Mouse (Mus musculus): ENCODE results near the gene Ugt2b37.
"Not testable (repeated sequence)": the region's sequence is repeated elsewhere in the genome, so short reads cannot be mapped to it uniquely, and the experiment has no call there.

The Ugt2b37 gene

DNA sequence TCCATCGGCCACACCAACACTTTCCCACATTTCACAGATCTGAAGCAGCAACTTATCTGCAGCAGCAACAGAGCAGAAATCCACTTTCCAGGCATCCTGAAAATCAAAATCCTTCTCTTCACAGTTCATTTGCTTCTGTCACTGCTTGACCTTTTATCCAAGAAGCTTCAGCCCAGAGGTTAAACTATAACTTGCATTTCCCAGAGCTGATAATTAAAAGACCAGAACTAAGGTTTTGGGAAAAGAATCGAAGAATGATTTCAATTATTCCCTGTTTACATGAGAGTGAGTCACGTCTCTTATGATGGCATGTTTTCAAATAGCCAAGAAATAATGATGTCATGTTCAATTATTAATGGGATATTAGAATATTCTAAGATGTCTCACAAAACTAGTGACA is at the start of gene Ugt2b37:
TSS of gene Ugt2b37 (minus strand) at position 129 of the 400 bp plus-strand sequence.
- not testable (repeated sequence) for DNase-seq

- not testable (repeated sequence) for DNase-seq
These were observed 31.6 kb upstream of the Ugt2b37 start for GRCm38 (mm10) chr5:87286180-87286579.

- not testable (repeated sequence) for DNase-seq
These were observed 21.4 kb upstream of the Ugt2b37 start for GRCm38 (mm10) chr5:87275986-87276385.

DNA sequence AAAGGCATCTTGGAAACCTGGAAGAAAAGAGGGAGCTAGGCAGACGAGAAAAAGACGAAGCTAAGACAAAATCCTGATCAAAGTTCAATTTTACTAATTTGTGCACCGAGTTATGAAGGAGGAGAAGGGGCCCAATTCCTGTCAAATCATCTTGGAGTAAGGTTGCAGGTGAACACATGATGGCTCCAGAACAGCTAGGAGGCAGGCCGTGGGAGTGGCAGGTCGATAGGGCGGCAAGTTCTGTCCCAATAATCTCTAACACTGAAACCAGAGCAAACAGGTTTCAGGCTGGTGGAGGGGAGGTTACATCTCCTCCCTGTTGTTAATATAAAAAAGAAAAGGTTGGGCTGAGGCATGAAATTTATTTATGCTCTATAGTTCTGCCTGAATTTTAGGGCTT is 21.0 kb upstream of the Ugt2b37 start:
- no peak for DNase-seq

- DNase-seq, result no peak
These were observed 1.2 kb upstream of the Ugt2b37 start for GRCm38 (mm10) chr5:87255831-87256230.

DNA sequence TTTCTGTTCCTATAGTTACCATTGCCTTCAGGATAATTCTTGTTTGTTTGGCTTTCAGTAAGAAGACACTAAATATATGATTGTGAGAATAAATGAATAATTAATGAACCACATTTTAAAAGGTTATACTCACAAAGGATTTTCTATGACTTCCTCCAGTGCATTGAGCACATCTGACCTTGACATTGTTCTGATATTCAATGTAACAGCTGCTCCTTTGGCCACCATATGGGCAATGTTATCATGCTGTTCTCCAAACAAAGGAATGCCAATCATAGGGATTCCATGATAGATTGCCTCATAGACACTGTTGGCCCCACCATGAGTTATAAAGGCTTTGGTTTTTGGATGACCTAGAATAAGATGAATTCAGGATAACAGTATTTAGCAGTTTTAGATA is 12.5 kb downstream of the Ugt2b37 start:
- DNase-seq, result not testable (repeated sequence)

GRCm38 (mm10) chr5:87196430-87196829 is 58.2 kb downstream of the Ugt2b37 start:
- DNase-seq, result not testable (repeated sequence)
